Mouse (Mus musculus) lung, postnatal 0 days (tissue): ENCODE results near the gene Hp1bp3. TPM values are rescaled to one million over a fixed set of nuclear protein-coding genes. Genes with fewer than 3 reads are reported as not detected.

ENCODE experiments used
- ATAC-seq: fragments of 200-750 bp; cut with Nextera tagmentation; 2 replicates; pipeline ENCODE4 v1.8.0; 2017; ENCODE audit warnings: moderate library complexity
- DNase-seq: peaks from one replicate; pipeline ENCODE4 v3.0.0-alpha.2; 2016; ENCODE audit warnings: low spot score
- H3K27ac ChIP-seq: fragments of 300-500 bp; sonication (generic); 2 replicates; pipeline ENCODE4 v1.5.1; 2014; ENCODE audit warnings: antibody characterized with exemption, mild to moderate bottlenecking, low read length, mixed read lengths
- H3K27me3 ChIP-seq: fragments of 300-500 bp; sonication (generic); replicated peaks from 2 replicates; pipeline ENCODE4 v1.6.1; 2014; ENCODE audit warnings: low read length, mixed read lengths; ENCODE audit not compliant: insufficient read depth
- H3K36me3 ChIP-seq: fragments of 300-500 bp; sonication (generic); 2 replicates; pipeline ENCODE4 v1.6.1; 2014; ENCODE audit warnings: low read length, mixed read lengths; ENCODE audit not compliant: insufficient read depth
- H3K4me1 ChIP-seq: fragments of 300-500 bp; sonication (generic); 2 replicates; pipeline ENCODE4 v1.6.1; 2014; ENCODE audit warnings: antibody characterized with exemption, low read depth, low read length, mixed read lengths; ENCODE audit not compliant: insufficient read depth
- H3K4me2 ChIP-seq: fragments of 300-500 bp; sonication (generic); replicated peaks from 2 replicates; pipeline ENCODE4 v1.6.1; 2014; ENCODE audit warnings: low read depth, mild to moderate bottlenecking, low read length, moderate library complexity, mixed read lengths
- H3K4me3 ChIP-seq: fragments of 300-500 bp; sonication (generic); 2 replicates; pipeline ENCODE4 v1.5.1; 2014; ENCODE audit warnings: low read depth, low read length
- H3K9ac ChIP-seq: fragments of 300-500 bp; sonication (generic); replicated peaks from 2 replicates; pipeline ENCODE4 v1.6.1; 2014; ENCODE audit warnings: low read depth, mild to moderate bottlenecking
- H3K9me3 ChIP-seq: fragments of 300-500 bp; sonication (generic); 2 replicates; pipeline ENCODE4 v1.6.1; 2016; ENCODE audit warnings: low read length, mixed read lengths
- CTCF ChIP-seq: IDR thresholded peaks from 2 replicates; pipeline ENCODE4 v1.5.1; 2016; ENCODE audit warnings: antibody characterized with exemption, mild to moderate bottlenecking
- EP300 ChIP-seq: IDR thresholded peaks from 2 replicates; pipeline ENCODE4 v1.6.1; 2016; ENCODE audit warnings: antibody characterized with exemption, mild to moderate bottlenecking, control low read depth
- WGBS: fragments of 180-500 bp; shearing (Covaris S2); extraction: QIAGEN DNeasy Blood & Tissue Kit; methylation state at CpG from one replicate; pipeline ENCODE4 v1.1.7; 2014; 5-methylcytosine and 5-hydroxymethylcytosine counted together
- polyA plus RNA-seq: library from polyadenylated mRNA; unstranded; fragments of >200 nt; fragmentation: Nextera tagmentation; extraction: Ambion mirVana; gene quantifications from 2 replicates; pipeline ENCODE4 v1.2.1, GENCODE M21; 2015

The Hp1bp3 gene
- polyA plus RNA-seq = 129 and 135 TPM in 2 replicates

DNA sequence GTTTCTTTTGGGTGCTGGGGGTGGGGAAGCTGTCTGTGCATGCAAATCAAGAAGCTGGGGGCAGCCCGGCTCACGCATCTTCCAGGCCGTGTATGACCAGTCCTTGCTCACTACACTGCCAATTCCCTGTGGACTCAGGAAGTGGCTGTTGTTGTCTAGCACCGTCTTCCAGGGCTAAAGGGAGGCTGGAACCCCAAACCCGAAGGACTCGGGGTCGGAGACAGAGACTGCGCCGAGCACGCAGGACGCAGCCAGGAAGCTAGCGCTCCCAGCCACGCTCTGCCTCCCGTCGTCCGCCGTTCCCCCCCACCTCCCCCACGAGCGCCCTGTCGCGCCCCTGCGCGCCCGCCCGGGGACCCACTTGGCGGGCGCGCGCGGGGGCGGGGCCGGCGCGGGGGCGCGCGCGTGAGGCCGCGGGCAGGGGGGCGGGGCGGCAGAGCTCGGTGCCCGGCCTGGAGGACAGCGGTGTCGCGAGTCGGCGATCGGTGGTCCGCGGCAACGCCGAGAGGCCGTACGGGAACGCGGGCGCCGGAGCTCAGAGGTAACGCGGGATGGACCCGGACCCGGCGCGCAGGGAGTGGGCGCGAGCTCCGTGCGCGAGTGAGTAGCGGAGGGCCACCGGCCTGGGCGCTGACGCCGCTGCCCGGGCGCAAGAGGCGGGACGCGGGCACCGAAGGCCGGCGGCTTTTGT lies at the start of gene Hp1bp3:
Hp1bp3 (plus strand) TSS at position 97 of the 691 bp plus-strand sequence.
- Histone ChIP-seq H3K36me3 (no peaks in the 10 kb centered on the region), H3K4me2 (peak within 1 kb of the TSS; percentile 81), H3K9ac (peak within 1 kb of the TSS; percentile 94), H3K27me3 (no peaks in the 10 kb centered on the region), H3K27ac (peak within 1 kb of the TSS; percentile 100), H3K4me1 (peaks cover 12% of the 10 kb centered on the region; the same call in 1 of the 2 replicates), H3K4me3 (peak within 1 kb of the TSS; percentile 96), H3K9me3 (no peaks in the 10 kb centered on the region)
- ATAC-seq = peak; percentile 67
- under 1% methylated on average over 69 of the region's 84 CpGs for WGBS
- peak; percentile 81 for DNase-seq
- TF ChIP-seq EP300 = no peak
- TF ChIP-seq CTCF = no peak

- H3K4me1 ChIP-seq = no peaks in the 10 kb centered on the region
- H3K27me3 ChIP-seq = no peaks in the 10 kb centered on the region
- 80% methylated on average over 10 of the region's 10 CpGs for WGBS
- no peaks in the 10 kb centered on the region for H3K9me3 ChIP-seq
- peaks cover 25% of the 10 kb centered on the region for H3K36me3 ChIP-seq
- no peak overlapping the region for H3K4me2 ChIP-seq
- H3K4me3 ChIP-seq = no peak overlapping the region
- ATAC-seq (no peak), DNase-seq (no peak)
- no peak overlapping the region for H3K9ac ChIP-seq
- H3K27ac ChIP-seq = no peak overlapping the region
- TF ChIP-seq EP300 = no peak
- TF ChIP-seq CTCF = no peak
These were observed 49.6 kb upstream of the Hp1bp3 start for GRCm38 (mm10) chr4:138166519-138166918.

DNA sequence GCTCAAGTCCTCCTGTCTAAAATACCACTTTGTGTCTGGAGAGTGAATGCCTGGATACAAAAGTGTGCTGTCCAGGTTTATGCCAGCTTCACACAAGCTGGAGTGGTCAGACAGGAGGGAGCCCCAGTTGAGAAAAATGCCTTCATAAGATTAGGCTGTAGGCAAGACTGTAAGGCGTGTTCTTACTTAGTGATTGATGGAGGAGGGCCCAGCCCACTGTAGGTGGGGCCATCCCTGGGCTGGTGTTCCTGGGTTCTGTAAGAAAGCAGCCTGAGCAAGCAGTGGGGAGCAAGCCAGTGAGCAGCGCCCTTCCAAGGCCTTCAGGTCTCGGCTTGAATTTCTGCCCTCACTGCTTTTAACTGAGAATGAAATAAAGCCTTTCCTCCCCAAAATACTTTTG lies 47.9 kb upstream of the Hp1bp3 start:
- H3K4me2 ChIP-seq = no peak overlapping the region
- H3K9me3 ChIP-seq = no peaks in the 10 kb centered on the region
- TF ChIP-seq CTCF (no peak), EP300 (no peak)
- WGBS = 76% methylated on average over 3 of the region's 3 CpGs
- no peak overlapping the region for H3K9ac ChIP-seq
- no peak for ATAC-seq
- H3K27ac ChIP-seq = no peak overlapping the region
- no peaks in the 10 kb centered on the region for H3K27me3 ChIP-seq
- H3K4me3 ChIP-seq = no peak overlapping the region
- H3K4me1 ChIP-seq = no peaks in the 10 kb centered on the region
- peaks cover 26% of the 10 kb centered on the region for H3K36me3 ChIP-seq
- no peak for DNase-seq

GRCm38 (mm10) chr4:138169420-138169819 lies 46.7 kb upstream of the Hp1bp3 start:
- WGBS = 82% methylated on average over 4 of the region's 4 CpGs
- ATAC-seq (no peak), DNase-seq (no peak)
- H3K27me3 ChIP-seq = no peaks in the 10 kb centered on the region
- no peak overlapping the region for H3K27ac ChIP-seq
- no peak overlapping the region for H3K9ac ChIP-seq
- H3K9me3 ChIP-seq = no peaks in the 10 kb centered on the region
- H3K36me3 ChIP-seq = peaks cover 25% of the 10 kb centered on the region
- no peak overlapping the region for H3K4me2 ChIP-seq
- H3K4me1 ChIP-seq = no peaks in the 10 kb centered on the region
- TF ChIP-seq EP300 (no peak), CTCF (no peak)
- H3K4me3 ChIP-seq = no peak overlapping the region

- Histone ChIP-seq H3K36me3 (peaks cover 38% of the 10 kb centered on the region), H3K4me3 (no peak overlapping the region), H3K9ac (no peak overlapping the region), H3K9me3 (no peaks in the 10 kb centered on the region), H3K4me2 (no peak overlapping the region), H3K27me3 (no peaks in the 10 kb centered on the region), H3K4me1 (no peaks in the 10 kb centered on the region), H3K27ac (no peak overlapping the region)
- ATAC-seq (no peak), DNase-seq (no peak)
- TF ChIP-seq EP300 (no peak), CTCF (no peak)
- 95% methylated on average over 4 of the region's 4 CpGs for WGBS
These were observed 43.4 kb upstream of the Hp1bp3 start for GRCm38 (mm10) chr4:138172686-138173085.

DNA sequence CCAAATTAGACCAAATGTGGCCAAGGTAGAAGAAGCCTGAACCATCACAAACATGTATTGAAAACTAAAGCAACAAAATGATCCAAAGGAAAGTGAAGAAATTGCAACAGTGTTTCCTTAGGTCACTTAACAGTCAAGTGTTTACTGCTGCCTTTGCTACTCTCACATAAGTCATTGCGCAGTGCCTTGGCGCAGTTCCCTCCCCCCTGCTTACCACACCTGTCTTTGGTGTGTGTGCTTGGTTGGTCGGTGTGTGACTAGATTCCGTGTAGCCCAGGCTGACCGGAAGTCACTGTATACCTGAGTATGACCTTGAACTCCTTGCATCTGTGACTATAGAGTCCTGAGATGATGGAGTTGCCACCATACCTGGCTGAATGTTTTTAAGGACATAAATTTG lies 36.7 kb upstream of the Hp1bp3 start:
- Histone ChIP-seq H3K4me3 (no peak overlapping the region), H3K4me2 (no peak overlapping the region), H3K27ac (no peak overlapping the region), H3K27me3 (no peaks in the 10 kb centered on the region), H3K9ac (no peak overlapping the region), H3K9me3 (no peaks in the 10 kb centered on the region), H3K4me1 (no peaks in the 10 kb centered on the region), H3K36me3 (peaks cover 56% of the 10 kb centered on the region)
- 89% methylated on average over 5 of the region's 5 CpGs for WGBS
- TF ChIP-seq EP300 (no peak), CTCF (no peak)
- ATAC-seq (no peak), DNase-seq (no peak)
